Mouse (Mus musculus): Measurements from ENCODE around the gene Mat1a.
A peak's percentile ranks its signal among the peaks of the same experiment; 100 is the strongest.

The Mat1a gene

GRCm38 (mm10) chr14:41104853-41105444 is at the start of gene Mat1a:
TSS of gene Mat1a (plus strand) at chr14:41105035.
- no peak for DNase-seq

- DNase-seq: no peak
These were observed 39.7 kb upstream of the Mat1a start for GRCm38 (mm10) chr14:41065168-41065567.

- no peak for DNase-seq
These were observed 38.4 kb upstream of the Mat1a start for GRCm38 (mm10) chr14:41066416-41066815.

- no peak for DNase-seq
These were observed 35.7 kb upstream of the Mat1a start, which contains the start of gene Dydc2 for GRCm38 (mm10) chr14:41069108-41069507. TSS of gene Dydc2 (minus strand) at chr14:41069208.

- DNase-seq: no peak
These were observed 34.5 kb upstream of the Mat1a start for GRCm38 (mm10) chr14:41070343-41070742.

- peak; percentile 72 to 84 for DNase-seq
These were observed 32.4 kb upstream of the Mat1a start, which contains the start of gene Dydc1 for GRCm38 (mm10) chr14:41072229-41072943. TSS of gene Dydc1 (plus strand) at chr14:41072911.

GRCm38 (mm10) chr14:41072944-41073275 is 31.9 kb upstream of the Mat1a start:
- DNase-seq: no peak

- DNase-seq: no peak
These were observed 22.4 kb upstream of the Mat1a start for GRCm38 (mm10) chr14:41082408-41082807.

GRCm38 (mm10) chr14:41087509-41087908 is 17.3 kb upstream of the Mat1a start:
- DNase-seq: peak; percentile 9 to 32

- peak in 1 of 2 experiments; percentile 15 for DNase-seq
These were observed 14.1 kb upstream of the Mat1a start for GRCm38 (mm10) chr14:41090777-41091176.

GRCm38 (mm10) chr14:41094114-41094513 is 10.7 kb upstream of the Mat1a start:
- DNase-seq: no peak

- DNase-seq: no peak
These were observed 8.5 kb upstream of the Mat1a start for GRCm38 (mm10) chr14:41096296-41096860.

GRCm38 (mm10) chr14:41098726-41099125 is 6.1 kb upstream of the Mat1a start:
- DNase-seq: no peak

GRCm38 (mm10) chr14:41100712-41101111 is 4.1 kb upstream of the Mat1a start:
- no peak for DNase-seq

GRCm38 (mm10) chr14:41101242-41101641 is 3.6 kb upstream of the Mat1a start:
- no peak for DNase-seq

- no peak for DNase-seq
These were observed 2.6 kb upstream of the Mat1a start for GRCm38 (mm10) chr14:41102269-41102668.

GRCm38 (mm10) chr14:41111031-41111668 is 6.3 kb downstream of the Mat1a start:
- no peak for DNase-seq

- DNase-seq: no peak
These were observed 8.1 kb downstream of the Mat1a start for GRCm38 (mm10) chr14:41112944-41113343.

- peak; percentile 28 to 60 for DNase-seq
These were observed 11.4 kb downstream of the Mat1a start for GRCm38 (mm10) chr14:41116271-41116670.

GRCm38 (mm10) chr14:41124683-41125082 is 19.8 kb downstream of the Mat1a start:
- DNase-seq: no peak

GRCm38 (mm10) chr14:41127997-41128396 is 23.2 kb downstream of the Mat1a start:
- peak in 1 of 2 experiments; percentile 11 for DNase-seq

GRCm38 (mm10) chr14:41131540-41131939 is 26.7 kb downstream of the Mat1a start, which contains the start of gene Sftpa1:
TSS of gene Sftpa1 (plus strand) at chr14:41131782.
- no peak for DNase-seq

- DNase-seq: no peak
These were observed 32.2 kb downstream of the Mat1a start for GRCm38 (mm10) chr14:41137006-41137405.

- no peak for DNase-seq
These were observed 35.9 kb downstream of the Mat1a start for GRCm38 (mm10) chr14:41140686-41141085.

All from cerebellum, postnatal 25 days (tissue).